Mouse (Mus musculus) CD8-positive naive resting alpha-beta T cell, adult 2 months (primary cell): ENCODE data around the gene Lcn6.
"Not testable (repeated sequence)": the region's sequence is repeated elsewhere in the genome, so short reads cannot be mapped to it uniquely, and the experiment has no call there.

Experiments used
- DNase-seq, 2 experiments: peaks; one replicate each; pipeline ENCODE4 v3.0.0; 2022; ENCODE audit warnings: low read depth in 2 of 2, low spot score in 2 of 2

Gene Lcn6

DNA sequence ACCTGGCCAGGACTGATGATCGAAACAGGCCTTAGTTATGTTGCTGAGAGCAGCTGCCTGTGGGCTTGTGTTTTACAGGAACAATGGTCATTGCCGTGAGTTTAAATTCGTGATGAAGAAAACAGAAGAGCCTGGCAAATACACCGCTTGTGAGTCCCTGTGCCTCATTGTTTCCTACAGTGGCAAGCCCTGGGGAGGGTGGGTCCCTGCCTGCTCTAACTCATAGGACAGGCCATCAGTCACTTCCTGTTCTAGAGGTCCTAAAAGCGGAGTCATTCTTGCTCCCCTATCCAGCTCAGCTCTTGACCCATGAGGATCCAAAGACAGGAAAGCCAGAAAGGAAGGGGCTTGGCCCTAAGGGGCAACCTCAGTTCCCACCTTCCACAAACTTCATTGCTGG lies 24.4 kb downstream of the Lcn6 start:
- no peak for DNase-seq

DNA sequence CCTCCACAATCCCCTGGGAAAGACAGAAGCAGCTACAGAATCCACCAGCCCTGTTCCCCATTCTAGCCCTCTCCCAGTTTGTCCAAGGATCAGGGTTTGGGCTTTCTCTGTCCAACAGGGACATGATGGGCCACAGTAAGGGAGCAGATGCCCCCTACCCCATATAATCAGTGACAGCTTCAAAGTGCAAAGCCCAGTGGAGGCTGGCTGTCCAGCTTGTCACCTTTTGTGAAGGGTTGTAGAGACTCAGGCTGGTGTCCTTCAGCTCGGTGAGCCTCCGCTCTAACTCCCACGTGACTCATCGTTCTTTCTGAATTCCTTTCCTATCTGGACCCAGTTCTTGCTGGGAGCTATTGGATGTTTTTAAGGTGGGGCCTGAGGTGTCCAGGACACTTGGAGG lies 27.1 kb downstream of the Lcn6 start:
- no peak for DNase-seq

DNA sequence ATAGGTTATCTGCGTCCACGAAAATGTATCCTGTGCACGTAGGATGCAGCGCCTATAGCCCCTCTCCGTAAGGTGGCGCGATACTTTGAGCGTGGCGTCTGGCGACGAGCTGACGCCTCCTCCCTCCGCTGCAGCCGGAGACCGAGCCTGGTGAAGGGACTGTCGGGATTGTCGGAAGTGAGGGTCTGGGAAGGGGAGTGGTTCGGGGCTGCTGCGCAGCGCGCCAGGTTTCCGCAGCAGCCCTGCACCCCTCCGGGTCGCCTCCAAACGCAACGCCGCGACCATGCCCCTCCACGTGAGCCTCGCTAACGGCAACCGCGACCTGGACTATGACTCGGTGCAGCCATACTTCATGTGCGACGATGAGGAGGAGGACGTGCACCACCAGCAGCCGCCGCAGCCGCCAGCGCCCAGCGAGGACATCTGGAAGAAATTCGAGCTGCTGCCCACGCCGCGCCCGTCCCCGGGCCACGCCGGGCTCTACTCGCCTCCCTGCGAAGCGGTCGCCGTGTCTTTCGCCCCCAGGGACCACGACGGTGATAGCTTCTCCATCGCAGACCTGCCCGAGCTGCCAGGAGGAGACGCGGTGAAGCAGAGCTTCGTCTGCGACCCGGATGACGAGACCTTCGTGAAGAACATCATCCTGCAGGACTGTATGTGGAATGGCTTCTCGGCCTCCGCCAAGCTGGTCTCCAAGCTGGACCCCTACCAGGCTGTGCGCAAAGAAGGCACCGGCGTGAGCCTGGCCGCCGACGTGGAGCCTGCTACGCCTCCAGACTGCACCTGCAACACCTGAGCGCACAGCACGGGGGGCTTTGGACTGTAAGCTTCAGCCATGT lies 30.3 kb downstream of the Lcn6 start, which contains the start of gene Bmyc:
Bmyc (plus strand) TSS at position 97 of the 839 bp plus-strand sequence.
- peak; percentile 53 to 70 for DNase-seq

DNA sequence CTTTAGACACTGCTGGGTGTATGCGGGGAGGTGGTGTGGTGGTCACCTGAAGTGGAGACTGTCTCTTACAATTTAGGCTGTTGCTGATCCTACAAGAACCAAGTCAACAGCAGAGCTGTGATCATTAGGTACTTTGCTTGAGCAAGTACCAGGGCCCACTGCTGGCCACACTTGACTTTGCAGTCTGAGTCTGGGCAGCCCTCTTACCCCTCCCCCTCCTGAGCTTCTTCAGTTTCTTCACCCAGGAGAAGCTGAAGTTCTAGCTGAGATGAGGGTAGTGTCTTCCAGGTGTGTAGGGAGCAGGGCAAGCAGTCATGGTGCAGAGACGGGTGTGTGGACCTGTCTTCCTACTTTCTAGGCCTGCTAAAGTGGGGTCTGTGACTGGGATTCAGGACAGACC lies 31.5 kb downstream of the Lcn6 start:
- no peak for DNase-seq

DNA sequence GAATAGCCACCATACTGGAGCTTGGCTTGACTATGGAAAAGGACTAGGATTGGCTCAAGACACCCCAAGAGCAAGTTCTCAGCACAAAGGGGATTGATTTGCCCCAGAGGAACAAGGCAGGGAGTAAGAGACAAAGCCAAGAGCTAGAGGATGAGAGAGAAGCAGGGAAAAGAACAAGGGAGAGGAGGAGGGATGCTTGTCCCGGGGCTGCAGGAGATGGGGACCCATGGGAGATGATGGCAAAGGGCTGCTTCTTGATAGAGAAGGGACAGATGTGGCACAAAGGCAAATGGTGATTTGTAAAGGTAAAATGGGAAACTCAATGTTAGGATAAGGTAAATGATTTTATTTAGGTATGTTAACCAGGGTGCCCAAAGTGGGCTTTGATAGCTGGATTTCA lies 32.5 kb downstream of the Lcn6 start:
- DNase-seq, result not testable (repeated sequence)

DNA sequence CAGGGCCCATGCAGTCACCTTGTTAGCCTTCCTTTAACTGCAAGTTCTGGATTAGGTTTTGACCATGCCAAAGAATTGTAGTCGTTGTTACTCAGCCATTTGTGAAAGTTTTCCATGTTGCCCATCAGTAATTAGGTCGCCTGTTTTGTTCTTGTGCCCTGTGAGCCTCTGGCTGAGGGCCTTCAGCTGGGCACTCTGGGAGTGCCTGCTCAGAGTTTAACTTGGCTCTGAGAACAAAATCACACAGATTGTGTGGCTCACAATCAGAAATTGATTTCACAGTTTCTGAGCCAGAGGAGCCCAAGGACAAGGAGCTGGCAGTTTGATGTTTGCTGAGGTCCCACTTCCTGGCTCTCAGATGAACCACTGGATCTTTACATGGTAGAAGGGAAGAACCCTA lies 33.2 kb downstream of the Lcn6 start:
- not testable (repeated sequence) for DNase-seq

DNA sequence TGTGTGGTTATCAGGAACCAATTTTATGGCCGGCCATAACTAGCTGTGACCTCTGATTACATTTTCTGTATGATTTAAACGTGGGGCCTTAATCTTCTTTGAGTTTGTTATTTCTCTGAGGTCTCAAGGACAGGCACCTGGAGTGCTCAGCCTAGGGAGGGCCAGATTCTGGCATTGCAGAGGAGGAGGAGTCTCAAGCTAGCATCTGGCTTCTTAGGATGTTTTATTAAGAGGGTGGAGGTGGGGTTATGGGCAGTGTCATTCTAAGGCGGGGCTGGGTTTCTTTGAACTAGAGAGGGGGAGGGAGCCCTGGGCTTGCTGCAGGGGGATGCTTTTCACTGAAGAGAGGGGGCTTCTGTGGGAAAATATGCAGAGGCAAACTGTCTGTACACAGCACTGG lies 35.1 kb downstream of the Lcn6 start:
- not testable (repeated sequence) for DNase-seq

DNA sequence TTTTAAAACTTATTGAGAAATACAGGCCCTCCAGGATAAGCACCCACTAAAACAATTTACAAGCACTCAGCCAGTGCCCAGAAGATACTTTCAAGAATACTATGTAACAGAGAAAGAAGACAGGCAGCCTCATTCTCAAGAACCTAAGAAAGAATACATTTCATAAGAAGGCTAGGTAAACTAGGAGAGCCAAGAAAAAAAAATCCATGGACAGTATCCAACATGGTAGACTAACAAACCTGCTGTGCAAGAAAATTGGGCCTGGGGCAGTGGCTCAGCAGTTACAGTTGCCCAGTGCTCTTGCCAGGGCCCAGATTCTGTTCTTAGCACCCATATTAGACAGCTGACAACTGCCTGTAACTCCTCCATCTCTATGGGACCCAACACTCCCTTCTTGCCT lies 40.6 kb downstream of the Lcn6 start:
- DNase-seq, result no peak
